Mouse (Mus musculus) ES-Bruce4 (cell line): ENCODE measurements at regions not wholly inside any gene's neighbourhood (a gene's known extent, or its start where the extent isn't known, plus 50 kb on each side); places are given as distances from the start of the nearest gene placed in this dataset.

ENCODE experiments used
- H3K27ac ChIP-seq: 2 replicates; pipeline ENCODE4 v1.5.1; 2012; ENCODE audit warnings: low read length, inconsistent platforms; ENCODE audit not compliant: insufficient read depth
- H3K27me3 ChIP-seq: 2 replicates; pipeline ENCODE4 v1.6.1; 2012; ENCODE audit warnings: mild to moderate bottlenecking, low read length, inconsistent platforms; ENCODE audit not compliant: control insufficient read depth, poor library complexity, insufficient read depth, severe bottlenecking
- H3K36me3 ChIP-seq: 2 replicates; pipeline ENCODE4 v1.6.1; 2012; ENCODE audit warnings: inconsistent platforms, mild to moderate bottlenecking, low read length, moderate library complexity; ENCODE audit not compliant: control insufficient read depth, poor library complexity, insufficient read depth, severe bottlenecking
- H3K4me1 ChIP-seq: one replicate; pipeline ENCODE4 v1.8.1; 2011; ENCODE audit warnings: low read length; ENCODE audit not compliant: control insufficient read depth, insufficient read depth
- H3K4me3 ChIP-seq: 2 replicates; pipeline ENCODE4 v1.5.1; 2011; ENCODE audit warnings: low read depth, mild to moderate bottlenecking, low read length
- H3K9ac ChIP-seq: 2 replicates; pipeline ENCODE4 v1.6.1; 2012; ENCODE audit warnings: low read depth, mild to moderate bottlenecking, inconsistent platforms; ENCODE audit not compliant: poor library complexity, severe bottlenecking
- H3K9me3 ChIP-seq: replicated peaks from 2 replicates; pipeline ENCODE4 v1.6.1; 2012; ENCODE audit warnings: mild to moderate bottlenecking, low read length, inconsistent platforms; ENCODE audit not compliant: control insufficient read depth, poor library complexity, insufficient read depth, severe bottlenecking
- CTCF ChIP-seq: IDR thresholded peaks from one replicate; pipeline ENCODE4 v1.8.1; 2011; ENCODE audit warnings: low read depth, low read length
- EP300 ChIP-seq: IDR thresholded peaks from 2 replicates; pipeline ENCODE4 v1.6.1; 2011; ENCODE audit warnings: low read depth, low read length; ENCODE audit not compliant: insufficient read depth
- POLR2A ChIP-seq: IDR thresholded peaks from one replicate; pipeline ENCODE4 v1.8.1; 2011; ENCODE audit warnings: low read length; ENCODE audit not compliant: insufficient read depth

DNA sequence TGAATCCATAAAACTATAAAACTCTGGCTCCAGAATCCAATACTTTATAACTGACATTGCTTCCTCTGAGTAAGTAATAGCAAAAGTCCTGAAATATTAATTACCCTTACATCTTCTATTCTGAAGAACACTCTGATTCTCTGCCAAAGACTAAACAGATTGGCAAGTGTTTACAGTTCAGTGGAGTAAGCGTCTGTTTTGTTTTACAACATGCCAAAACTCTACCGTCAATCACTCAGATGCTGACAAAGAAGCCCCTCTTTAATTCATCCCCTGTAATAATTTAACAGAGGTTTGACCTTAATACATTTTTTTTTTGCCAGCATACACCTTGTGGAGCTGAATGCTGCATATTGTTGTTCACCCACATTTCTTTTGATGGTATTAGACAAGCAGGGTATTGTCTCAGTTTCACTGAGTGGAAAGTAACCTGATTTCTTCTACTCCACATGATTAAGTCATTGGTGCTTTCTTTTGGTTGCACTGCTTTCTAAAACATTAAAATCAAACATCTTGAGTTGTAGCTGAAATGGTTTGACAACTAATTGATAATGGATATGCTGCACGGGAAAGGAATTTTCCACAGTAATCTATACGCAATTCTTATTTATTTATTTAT lies 796.2 kb upstream of the Sel1l start:
- no peaks in the 10 kb centered on the region for H3K4me1 ChIP-seq
- H3K27me3 ChIP-seq: no peaks in the 10 kb centered on the region
- no peaks in the 10 kb centered on the region for H3K36me3 ChIP-seq
- no peak overlapping the region for H3K27ac ChIP-seq
- H3K9ac ChIP-seq: no peak overlapping the region
- peaks cover under 1% of the 10 kb centered on the region; the same call in 1 of the 2 replicates for H3K9me3 ChIP-seq
- no peak overlapping the region for H3K4me3 ChIP-seq
- no peak for TF ChIP-seq POLR2A

DNA sequence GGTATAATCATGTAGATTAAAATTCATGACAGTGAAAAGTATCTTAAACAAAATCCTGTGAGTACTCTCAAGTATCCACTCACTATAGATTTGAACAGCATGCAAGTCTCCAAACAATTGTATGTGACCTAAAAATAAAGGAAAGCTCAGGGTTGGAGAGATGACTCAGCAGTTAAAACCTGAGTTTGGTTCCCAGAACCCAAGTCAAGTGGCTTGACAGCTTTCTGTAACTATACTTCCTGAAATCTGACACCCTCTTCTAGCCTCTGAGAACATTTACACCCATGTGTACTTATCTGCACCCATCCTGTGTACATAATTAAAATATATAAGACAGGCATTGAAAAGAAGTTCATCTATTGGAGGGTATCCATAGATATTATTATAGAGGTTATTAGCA lies 770.2 kb upstream of the Sel1l start:
- Histone ChIP-seq H3K36me3 (no peaks in the 10 kb centered on the region), H3K4me3 (no peak overlapping the region), H3K4me1 (no peaks in the 10 kb centered on the region), H3K9me3 (0 out of 2 replicates have a peak, but pooled peaks cover 2% of the 10 kb centered on the region), H3K27me3 (no peaks in the 10 kb centered on the region), H3K9ac (no peak overlapping the region), H3K27ac (no peak overlapping the region)
- no peak for TF ChIP-seq CTCF
- TF ChIP-seq POLR2A: no peak
- no peak for TF ChIP-seq EP300

DNA sequence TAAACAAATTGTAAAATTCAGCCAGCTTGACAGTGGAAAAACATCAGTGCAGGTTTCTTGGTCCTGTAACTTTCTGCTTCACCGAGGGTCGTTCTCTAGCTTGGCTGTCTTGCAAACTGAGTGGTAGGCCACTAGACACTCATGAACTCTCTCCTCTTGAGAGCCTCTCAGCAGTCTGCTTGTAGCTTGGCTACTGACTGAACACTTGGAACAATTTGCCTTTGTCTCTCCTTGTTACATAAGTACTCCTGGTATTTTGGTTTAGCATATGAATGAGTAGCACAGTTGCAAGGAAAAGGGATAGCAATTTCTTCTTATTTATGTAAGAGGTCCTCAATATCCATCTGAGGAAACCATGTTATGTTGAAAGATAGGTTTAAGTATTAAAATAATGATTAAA lies 769.6 kb upstream of the Sel1l start:
- Histone ChIP-seq H3K9ac (no peak overlapping the region), H3K4me3 (no peak overlapping the region), H3K27ac (no peak overlapping the region), H3K27me3 (no peaks in the 10 kb centered on the region), H3K9me3 (0 out of 2 replicates have a peak, but pooled peaks cover 2% of the 10 kb centered on the region), H3K4me1 (no peaks in the 10 kb centered on the region), H3K36me3 (no peaks in the 10 kb centered on the region)
- TF ChIP-seq EP300 (no peak), CTCF (no peak), POLR2A (no peak)

GRCm38 (mm10) chr12:92601673-92602072 lies 752.7 kb upstream of the Sel1l start:
- no peaks in the 10 kb centered on the region for H3K27me3 ChIP-seq
- H3K9ac ChIP-seq: no peak overlapping the region
- TF ChIP-seq CTCF (no peak), POLR2A (no peak), EP300 (no peak)
- no peak overlapping the region for H3K4me3 ChIP-seq
- no peaks in the 10 kb centered on the region for H3K36me3 ChIP-seq
- H3K4me1 ChIP-seq: no peaks in the 10 kb centered on the region
- no peaks in the 10 kb centered on the region for H3K9me3 ChIP-seq
- H3K27ac ChIP-seq: no peak overlapping the region

- H3K27me3 ChIP-seq: no peaks in the 10 kb centered on the region
- no peaks in the 10 kb centered on the region for H3K9me3 ChIP-seq
- TF ChIP-seq CTCF: no peak
- TF ChIP-seq POLR2A: no peak
- no peak for TF ChIP-seq EP300
- H3K27ac ChIP-seq: no peak overlapping the region
- no peaks in the 10 kb centered on the region for H3K4me1 ChIP-seq
- H3K4me3 ChIP-seq: no peak overlapping the region
- no peaks in the 10 kb centered on the region for H3K36me3 ChIP-seq
- H3K9ac ChIP-seq: no peak overlapping the region
Observed at GRCm38 (mm10) chr12:92589725-92590124, 740.8 kb upstream of the Sel1l start.

- no peaks in the 10 kb centered on the region for H3K27me3 ChIP-seq
- TF ChIP-seq EP300: no peak
- TF ChIP-seq POLR2A: no peak
- no peak for TF ChIP-seq CTCF
- H3K9me3 ChIP-seq: no peaks in the 10 kb centered on the region
- no peaks in the 10 kb centered on the region for H3K4me1 ChIP-seq
- no peaks in the 10 kb centered on the region for H3K36me3 ChIP-seq
- H3K9ac ChIP-seq: no peak overlapping the region
- no peak overlapping the region for H3K27ac ChIP-seq
- no peak overlapping the region for H3K4me3 ChIP-seq
Observed at GRCm38 (mm10) chr12:92589305-92589704, 740.3 kb upstream of the Sel1l start.
